Mouse (Mus musculus): ENCODE data around the gene Cbln3.

GRCm38 (mm10) chr14:55854406-55855100, 29.6 kb downstream of the Cbln3 start:
- no peak for TF ChIP-seq CTCF (IDR thresholded peaks at IDR 0.05; ENCODE audit: borderline replicate concordance, insufficient read depth, low read depth, low read length)
- TF ChIP-seq POLR2A (IDR thresholded peaks at IDR 0.05; ENCODE audit: borderline replicate concordance, insufficient read depth, low read length): no peak
